Mouse (Mus musculus) midbrain, embryonic 13.5 days (tissue): ENCODE results near the gene Ddx4. TPM values are rescaled to one million over a fixed set of nuclear protein-coding genes. Genes with fewer than 3 reads are reported as not detected.
"Not testable (repeated sequence)": the region's sequence is repeated elsewhere in the genome, so short reads cannot be mapped to it uniquely, and the experiment has no call there.

Experiments used
- ATAC-seq: fragments of 200-750 bp; cut with Nextera tagmentation; 2 replicates; pipeline ENCODE4 v1.8.0; 2017; ENCODE audit warnings: mild to moderate bottlenecking, moderate TSS enrichment, moderate library complexity
- H3K27ac ChIP-seq: fragments of 300-500 bp; sonication (generic); 2 replicates; pipeline ENCODE4 v1.5.1; 2015; ENCODE audit warnings: inconsistent platforms, mild to moderate bottlenecking, moderate library complexity
- H3K27me3 ChIP-seq: fragments of 300-500 bp; sonication (generic); 2 replicates; pipeline ENCODE4 v1.6.1; 2015; ENCODE audit warnings: mild to moderate bottlenecking, inconsistent platforms
- H3K36me3 ChIP-seq: fragments of 300-500 bp; sonication (generic); 2 replicates; pipeline ENCODE4 v1.6.1; 2015; ENCODE audit warnings: mild to moderate bottlenecking, inconsistent platforms
- H3K4me1 ChIP-seq: fragments of 300-500 bp; sonication (generic); replicated peaks from 2 replicates; pipeline ENCODE4 v1.6.1; 2015; ENCODE audit warnings: inconsistent platforms
- H3K4me2 ChIP-seq: fragments of 300-500 bp; sonication (generic); replicated peaks from 2 replicates; pipeline ENCODE4 v1.6.1; 2015; ENCODE audit warnings: moderate library complexity, mild to moderate bottlenecking, inconsistent platforms
- H3K4me3 ChIP-seq: fragments of 300-500 bp; sonication (generic); replicated peaks from 2 replicates; pipeline ENCODE4 v1.5.1; 2015; ENCODE audit warnings: mild to moderate bottlenecking, inconsistent platforms
- H3K9ac ChIP-seq: fragments of 300-500 bp; sonication (generic); replicated peaks from 2 replicates; pipeline ENCODE4 v1.6.1; 2015; ENCODE audit warnings: mild to moderate bottlenecking, inconsistent platforms
- H3K9me3 ChIP-seq: fragments of 300-500 bp; sonication (generic); 2 replicates; pipeline ENCODE4 v1.6.1; 2016; ENCODE audit warnings: mild to moderate bottlenecking, inconsistent platforms
- WGBS: fragments of 180-500 bp; shearing (Covaris S2); methylation state at CpG from one replicate; pipeline ENCODE4 v1.1.7; 2015; 5-methylcytosine and 5-hydroxymethylcytosine counted together
- polyA plus RNA-seq: library from polyadenylated mRNA; unstranded; fragments of >200 nt; fragmentation: Nextera tagmentation; extraction: Ambion mirVana; gene quantifications from 2 replicates; pipeline ENCODE4 v1.2.1, GENCODE M21; 2015

The Ddx4 gene
- polyA plus RNA-seq, 1 experiment from 2014 or later = 0.87 TPM

GRCm38 (mm10) chr13:112581796-112582195 is 70.5 kb downstream of the Ddx4 start:
- Histone ChIP-seq H3K9me3 (0 out of 2 replicates have a peak, but pooled peaks cover 3% of the 10 kb centered on the region), H3K4me1 (0 out of 2 replicates have a peak, but pooled peaks cover 7% of the 10 kb centered on the region), H3K36me3 (no peaks in the 10 kb centered on the region), H3K4me2 (no peak overlapping the region), H3K27ac (no peak overlapping the region), H3K27me3 (no peaks in the 10 kb centered on the region), H3K4me3 (no peak overlapping the region), H3K9ac (no peak overlapping the region)
- no peak for ATAC-seq
- WGBS = 75% methylated on average over 3 of the region's 3 CpGs

GRCm38 (mm10) chr13:112580590-112581320 is 71.5 kb downstream of the Ddx4 start:
- Histone ChIP-seq H3K27ac (no peak overlapping the region), H3K9me3 (0 out of 2 replicates have a peak, but pooled peaks cover 3% of the 10 kb centered on the region)
- no peak for ATAC-seq

DNA sequence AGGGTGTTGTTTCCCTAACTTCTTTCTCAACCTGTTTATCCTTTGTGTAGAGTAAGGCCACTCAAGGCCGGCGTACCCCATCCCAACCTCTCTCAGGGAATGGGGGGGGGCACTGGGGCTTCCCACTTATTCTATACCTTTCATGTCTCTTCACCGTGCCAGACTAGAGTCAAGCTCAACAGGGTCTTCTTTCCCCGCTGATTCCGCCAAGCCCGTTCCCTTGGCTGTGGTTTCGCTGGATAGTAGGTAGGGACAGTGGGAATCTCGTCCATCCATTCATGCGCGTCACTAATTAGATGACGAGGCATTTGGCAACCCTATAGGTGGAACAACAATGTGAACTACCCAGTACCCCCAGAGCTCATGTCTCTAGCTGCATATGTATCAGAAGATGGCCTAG is 74.2 kb downstream of the Ddx4 start:
- not testable (repeated sequence) for H3K9ac ChIP-seq, H3K36me3 ChIP-seq, H3K9me3 ChIP-seq, H3K4me2 ChIP-seq, H3K27ac ChIP-seq, H3K4me3 ChIP-seq, H3K27me3 ChIP-seq, H3K4me1 ChIP-seq, ATAC-seq
- WGBS = 78% methylated on average over 11 of the region's 11 CpGs

More at GRCm38 (mm10) chr13:112580590-112581320, 71.5 kb downstream of the Ddx4 start:
- no peak overlapping the region for H3K4me3 ChIP-seq
- no peak overlapping the region for H3K4me2 ChIP-seq
- H3K27me3 ChIP-seq = no peaks in the 10 kb centered on the region
- WGBS = 38% methylated on average over 11 of the region's 11 CpGs
- H3K36me3 ChIP-seq = no peaks in the 10 kb centered on the region
- H3K9ac ChIP-seq = no peak overlapping the region
- H3K4me1 ChIP-seq = 0 out of 2 replicates have a peak, but pooled peaks cover 7% of the 10 kb centered on the region

- H3K27ac ChIP-seq = no peak overlapping the region
- no peak overlapping the region for H3K9ac ChIP-seq
- H3K36me3 ChIP-seq = no peaks in the 10 kb centered on the region
- no peak for ATAC-seq
- H3K9me3 ChIP-seq = 0 out of 2 replicates have a peak, but pooled peaks cover 3% of the 10 kb centered on the region
- no peak overlapping the region for H3K4me3 ChIP-seq
- no peaks in the 10 kb centered on the region for H3K4me1 ChIP-seq
- no peaks in the 10 kb centered on the region for H3K27me3 ChIP-seq
- no peak overlapping the region for H3K4me2 ChIP-seq
Observed at GRCm38 (mm10) chr13:112573800-112574199, 78.5 kb downstream of the Ddx4 start.

- Histone ChIP-seq H3K4me1 (no peaks in the 10 kb centered on the region), H3K9ac (no peak overlapping the region), H3K36me3 (no peaks in the 10 kb centered on the region), H3K4me3 (no peak overlapping the region), H3K9me3 (no peaks in the 10 kb centered on the region), H3K4me2 (no peak overlapping the region), H3K27me3 (no peaks in the 10 kb centered on the region), H3K27ac (no peak overlapping the region)
- 81% methylated on average over 5 of the region's 5 CpGs for WGBS
- ATAC-seq = no peak
Observed at GRCm38 (mm10) chr13:112570768-112571167, 81.5 kb downstream of the Ddx4 start.

GRCm38 (mm10) chr13:112569606-112570005 is 82.7 kb downstream of the Ddx4 start:
- no peak overlapping the region for H3K4me2 ChIP-seq
- H3K4me1 ChIP-seq = no peaks in the 10 kb centered on the region
- no peak for ATAC-seq
- WGBS = 56% methylated on average over 4 of the region's 4 CpGs
- H3K27ac ChIP-seq = no peak overlapping the region
- H3K9me3 ChIP-seq = no peaks in the 10 kb centered on the region
- no peaks in the 10 kb centered on the region for H3K27me3 ChIP-seq
- H3K36me3 ChIP-seq = no peaks in the 10 kb centered on the region
- H3K4me3 ChIP-seq = no peak overlapping the region
- no peak overlapping the region for H3K9ac ChIP-seq

DNA sequence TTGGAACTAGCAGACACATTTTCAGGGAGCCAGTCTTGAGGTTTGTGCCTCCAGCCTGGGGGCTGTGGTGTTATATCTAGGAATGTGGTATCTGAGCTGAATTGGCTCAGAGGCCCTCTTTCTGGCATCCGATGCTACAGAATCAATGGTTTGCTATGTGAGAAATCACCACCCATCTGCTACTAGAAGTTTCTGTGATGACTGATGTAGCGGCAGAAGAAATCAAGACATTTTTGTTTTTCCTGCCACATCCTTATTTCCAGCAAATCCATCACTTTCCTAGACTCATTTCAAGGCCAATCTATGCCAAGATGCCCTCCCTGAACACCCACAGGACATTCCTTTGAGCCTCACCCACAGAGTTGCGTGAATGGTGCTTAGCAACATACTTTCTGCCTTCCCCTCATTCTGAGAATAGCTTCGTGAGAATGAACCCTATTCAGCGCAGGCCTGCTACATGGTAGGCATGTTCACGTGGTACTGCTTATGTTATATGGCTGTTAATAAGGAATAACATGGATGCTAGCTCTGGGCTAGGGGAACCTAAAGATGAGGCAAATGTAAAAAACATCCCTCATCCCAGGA is 91.6 kb downstream of the Ddx4 start:
- Histone ChIP-seq H3K36me3 (no peaks in the 10 kb centered on the region), H3K27me3 (no peaks in the 10 kb centered on the region), H3K9ac (no peak overlapping the region), H3K4me3 (no peak overlapping the region), H3K4me2 (no peak overlapping the region), H3K9me3 (no peaks in the 10 kb centered on the region), H3K27ac (no peak overlapping the region), H3K4me1 (no peaks in the 10 kb centered on the region)
- no peak for ATAC-seq
- 91% methylated on average over 6 of the region's 6 CpGs for WGBS

DNA sequence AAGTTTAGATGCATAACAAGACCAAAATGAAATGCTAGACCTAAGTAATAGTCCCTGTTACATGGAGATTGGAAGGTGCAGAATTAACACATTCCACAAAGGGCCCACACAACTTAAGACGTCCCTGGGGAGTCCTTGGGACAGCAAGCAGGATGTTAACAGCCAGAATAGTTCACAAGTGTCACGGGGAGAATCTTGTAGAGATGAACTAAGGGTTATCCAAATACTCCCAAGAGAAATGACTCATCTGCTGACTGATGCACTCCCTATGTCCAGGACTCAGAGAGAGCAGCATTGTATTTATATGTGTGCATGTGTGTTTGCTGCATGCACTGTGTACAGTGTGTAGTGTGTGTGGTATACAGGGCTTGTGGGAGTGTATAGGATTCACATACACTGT is 95.8 kb downstream of the Ddx4 start:
- Histone ChIP-seq H3K36me3 (no peaks in the 10 kb centered on the region), H3K27ac (no peak overlapping the region), H3K27me3 (no peaks in the 10 kb centered on the region), H3K9ac (no peak overlapping the region), H3K9me3 (no peaks in the 10 kb centered on the region), H3K4me3 (no peak overlapping the region), H3K4me2 (no peak overlapping the region), H3K4me1 (no peaks in the 10 kb centered on the region)
- ATAC-seq = no peak
- 65% methylated on average over 2 of the region's 2 CpGs for WGBS

DNA sequence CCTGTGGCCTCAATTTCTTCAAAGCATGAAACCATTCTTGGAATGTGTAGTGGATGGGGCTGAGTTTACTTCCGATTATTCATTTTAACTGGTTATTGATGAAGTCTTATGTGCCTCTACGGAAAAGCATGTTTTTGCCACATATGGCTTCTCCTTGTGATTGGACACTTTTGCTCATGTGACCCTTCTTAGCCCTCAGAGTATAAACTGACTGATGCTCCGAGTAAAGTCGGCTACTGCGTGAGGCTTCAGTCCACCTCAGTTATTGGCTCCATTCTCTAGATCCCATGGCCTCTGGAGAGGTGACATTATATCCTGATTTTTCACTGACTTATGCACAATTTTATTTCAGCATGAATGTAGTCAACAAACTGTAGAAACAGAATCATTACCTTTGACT is 99.0 kb downstream of the Ddx4 start:
- Histone ChIP-seq H3K4me2 (no peak overlapping the region), H3K27me3 (no peaks in the 10 kb centered on the region), H3K9me3 (no peaks in the 10 kb centered on the region), H3K9ac (no peak overlapping the region), H3K4me1 (no peaks in the 10 kb centered on the region), H3K4me3 (no peak overlapping the region), H3K36me3 (no peaks in the 10 kb centered on the region), H3K27ac (no peak overlapping the region)
- ATAC-seq = no peak
- 93% methylated on average over 5 of the region's 5 CpGs for WGBS

DNA sequence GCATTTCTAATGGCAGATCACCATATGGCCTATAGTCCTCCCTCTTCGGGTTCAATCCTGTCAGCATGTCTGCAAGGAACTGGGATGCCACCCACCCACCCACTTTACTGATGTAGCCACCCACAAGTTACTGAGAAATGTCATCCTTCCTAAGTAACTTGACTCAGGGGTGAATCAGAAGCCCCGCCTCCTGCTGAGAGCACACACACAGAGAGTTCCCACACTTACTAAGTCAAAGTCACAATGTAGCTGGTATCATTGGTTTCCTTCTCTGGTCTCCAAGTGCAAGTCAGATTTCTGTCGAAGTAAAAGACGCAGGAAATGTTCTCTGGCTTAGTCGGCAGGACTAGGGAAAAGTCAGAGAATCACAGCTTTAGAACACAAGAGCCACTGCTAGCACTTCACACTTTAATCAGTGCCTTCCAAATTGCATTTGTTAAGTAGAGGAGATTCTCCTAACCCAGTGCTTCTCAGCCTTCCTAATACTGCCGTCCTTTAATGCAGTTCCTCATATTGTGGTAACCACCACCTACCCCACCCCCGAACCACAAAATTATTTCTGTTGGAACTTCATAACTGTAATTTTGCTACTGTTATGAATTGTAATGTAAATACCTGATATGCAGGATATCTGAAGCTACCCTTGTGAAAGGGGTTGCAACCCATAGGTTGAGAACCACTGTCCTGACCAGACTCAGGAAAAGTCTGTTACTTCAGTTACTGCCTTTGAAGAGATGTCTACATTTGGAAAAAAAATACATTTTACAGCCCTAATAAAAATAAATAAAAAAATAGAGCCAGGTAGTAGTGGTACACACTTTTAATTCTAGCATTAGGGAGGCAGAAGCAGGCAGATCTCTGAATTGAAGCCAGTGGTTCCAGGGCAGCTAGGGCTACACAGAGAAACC is 100.4 kb downstream of the Ddx4 start:
- Histone ChIP-seq H3K9ac (no peak overlapping the region), H3K36me3 (no peaks in the 10 kb centered on the region), H3K9me3 (no peaks in the 10 kb centered on the region), H3K4me1 (no peaks in the 10 kb centered on the region), H3K27ac (no peak overlapping the region), H3K27me3 (no peaks in the 10 kb centered on the region), H3K4me2 (no peak overlapping the region), H3K4me3 (no peak overlapping the region)
- no peak for ATAC-seq
- WGBS = 88% methylated on average over 7 of the region's 7 CpGs
